Mouse (Mus musculus): Measurements from ENCODE around the gene H13. TPM values are rescaled to one million over a fixed set of nuclear protein-coding genes. Genes with fewer than 3 reads are reported as not detected.
"Not testable (repeated sequence)": the region's sequence is repeated elsewhere in the genome, so short reads cannot be mapped to it uniquely, and the experiment has no call there.

The H13 gene
- polyA plus RNA-seq, 1 experiment from 2014 or later, result 155 TPM

DNA sequence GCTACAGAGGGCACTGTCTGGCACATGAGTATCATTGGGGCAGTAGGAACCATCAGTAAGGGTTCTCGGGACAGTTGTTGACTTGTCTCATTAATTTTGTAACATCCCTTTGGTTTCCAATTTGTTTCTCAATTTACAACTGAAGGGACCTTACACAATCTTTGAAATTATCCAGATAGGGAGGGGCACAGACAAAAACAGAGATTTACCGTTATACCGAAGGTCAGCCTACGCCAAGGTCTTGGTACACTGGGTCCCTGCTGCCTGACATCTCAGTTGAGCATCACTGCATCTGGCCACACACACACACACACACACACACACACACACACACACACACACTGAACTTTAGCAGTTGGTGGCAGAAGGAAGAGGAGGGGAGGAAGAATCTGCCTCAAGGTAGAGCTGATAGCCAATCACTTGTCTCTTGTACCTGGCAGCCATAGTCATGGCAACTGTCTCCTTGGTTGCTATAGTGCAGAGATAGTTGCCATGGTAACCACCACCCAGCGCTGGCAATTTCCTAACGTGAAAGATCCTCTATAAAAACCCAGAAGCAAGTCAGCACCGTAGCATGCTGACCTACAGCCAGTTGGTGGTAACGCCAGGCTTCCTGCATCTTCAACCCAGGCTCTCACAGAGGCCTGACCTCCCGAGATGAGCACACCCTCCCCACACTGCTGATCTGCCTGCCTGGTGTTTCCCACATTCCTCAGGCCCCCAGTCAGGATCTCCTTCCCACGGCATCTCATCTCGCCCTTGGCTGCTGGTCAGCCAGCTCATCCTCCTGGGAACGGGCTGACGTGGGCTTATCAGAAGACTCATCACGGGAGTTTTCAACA is 15.2 kb upstream of the H13 start:
- H3K4me1 ChIP-seq (replicated peaks; ENCODE audit: control insufficient read depth, insufficient read depth, low read length), result peaks cover 16% of the 10 kb centered on the region
- WGBS, result 25% methylated on average over 14 of the region's 14 CpGs
- no peaks in the 10 kb centered on the region for H3K9me3 ChIP-seq (ENCODE audit: control insufficient read depth, low read length)
- H3K27ac ChIP-seq, result peak overlapping the region; percentile 92
- peak; percentile 93 for ATAC-seq (ENCODE audit: low FRiP score)
- DNase-seq (ENCODE audit: low spot score), result peak; percentile 77
- H3K27me3 ChIP-seq (ENCODE audit: control insufficient read depth, insufficient read depth, low read length), result no peaks in the 10 kb centered on the region
- H3K9ac ChIP-seq, result peak overlapping the region; percentile 2; the same call in 1 of the 2 replicates
- no peaks in the 10 kb centered on the region for H3K36me3 ChIP-seq (replicated peaks; ENCODE audit: control insufficient read depth, insufficient read depth)
- H3K4me2 ChIP-seq (replicated peaks), result peak overlapping the region; percentile 45
- no peak overlapping the region for H3K4me3 ChIP-seq (replicated peaks; ENCODE audit: low read length)

GRCm38 (mm10) chr2:152657398-152657797 is 11.9 kb upstream of the H13 start:
- DNase-seq (ENCODE audit: low spot score) (no peak), ATAC-seq (ENCODE audit: low FRiP score) (no peak)
- 62% methylated on average over 10 of the region's 10 CpGs for WGBS
- no peaks in the 10 kb centered on the region for H3K9me3 ChIP-seq (ENCODE audit: control insufficient read depth, low read length)
- no peak overlapping the region for H3K9ac ChIP-seq
- H3K36me3 ChIP-seq (replicated peaks; ENCODE audit: control insufficient read depth, insufficient read depth), result no peaks in the 10 kb centered on the region
- H3K4me2 ChIP-seq (replicated peaks), result no peak overlapping the region
- no peaks in the 10 kb centered on the region for H3K27me3 ChIP-seq (ENCODE audit: control insufficient read depth, insufficient read depth, low read length)
- H3K4me1 ChIP-seq (replicated peaks; ENCODE audit: control insufficient read depth, insufficient read depth, low read length), result peaks cover 16% of the 10 kb centered on the region
- no peak overlapping the region for H3K4me3 ChIP-seq (replicated peaks; ENCODE audit: low read length)
- no peak overlapping the region for H3K27ac ChIP-seq

- no peaks in the 10 kb centered on the region for H3K9me3 ChIP-seq (ENCODE audit: control insufficient read depth, low read length)
- no peak overlapping the region for H3K9ac ChIP-seq
- ATAC-seq (ENCODE audit: low FRiP score) (no peak), DNase-seq (ENCODE audit: low spot score) (no peak)
- no peaks in the 10 kb centered on the region for H3K4me1 ChIP-seq (replicated peaks; ENCODE audit: control insufficient read depth, insufficient read depth, low read length)
- WGBS, result 84% methylated on average over 6 of the region's 6 CpGs
- H3K27me3 ChIP-seq (ENCODE audit: control insufficient read depth, insufficient read depth, low read length), result no peaks in the 10 kb centered on the region
- H3K36me3 ChIP-seq (replicated peaks; ENCODE audit: control insufficient read depth, insufficient read depth), result no peaks in the 10 kb centered on the region
- H3K4me2 ChIP-seq (replicated peaks), result no peak overlapping the region
- H3K27ac ChIP-seq, result no peak overlapping the region
- no peak overlapping the region for H3K4me3 ChIP-seq (replicated peaks; ENCODE audit: low read length)
Measured at GRCm38 (mm10) chr2:152661163-152661562, 8.1 kb upstream of the H13 start.

GRCm38 (mm10) chr2:152666191-152666590 is 3.1 kb upstream of the H13 start:
- WGBS, result 79% methylated on average over 3 of the region's 3 CpGs
- not testable (repeated sequence) for DNase-seq (ENCODE audit: low spot score); H3K9me3 ChIP-seq (ENCODE audit: control insufficient read depth, low read length); H3K9ac ChIP-seq; H3K4me1 ChIP-seq (replicated peaks; ENCODE audit: control insufficient read depth, insufficient read depth, low read length); H3K4me2 ChIP-seq (replicated peaks); H3K27me3 ChIP-seq (ENCODE audit: control insufficient read depth, insufficient read depth, low read length); H3K4me3 ChIP-seq (replicated peaks; ENCODE audit: low read length); H3K27ac ChIP-seq; H3K36me3 ChIP-seq (replicated peaks; ENCODE audit: control insufficient read depth, insufficient read depth); ATAC-seq (ENCODE audit: low FRiP score)

- peak overlapping the region; percentile 97 for H3K27ac ChIP-seq
- peaks cover 28% of the 10 kb centered on the region for H3K36me3 ChIP-seq (replicated peaks; ENCODE audit: control insufficient read depth, insufficient read depth)
- peak; percentile 80 for ATAC-seq (ENCODE audit: low FRiP score)
- WGBS, result under 1% methylated on average over 45 of the region's 46 CpGs
- H3K4me1 ChIP-seq (replicated peaks; ENCODE audit: control insufficient read depth, insufficient read depth, low read length), result peaks cover 31% of the 10 kb centered on the region
- peak overlapping the region; percentile 78 for H3K4me2 ChIP-seq (replicated peaks)
- H3K4me3 ChIP-seq (replicated peaks; ENCODE audit: low read length), result peak overlapping the region; percentile 95
- no peaks in the 10 kb centered on the region for H3K27me3 ChIP-seq (ENCODE audit: control insufficient read depth, insufficient read depth, low read length)
- H3K9me3 ChIP-seq (ENCODE audit: control insufficient read depth, low read length), result no peaks in the 10 kb centered on the region
- H3K9ac ChIP-seq, result peak overlapping the region; percentile 98
- peak; percentile 54 for DNase-seq (ENCODE audit: low spot score)
Measured at GRCm38 (mm10) chr2:152669639-152670484, 601 bp downstream of the H13 start.

GRCm38 (mm10) chr2:152670983-152671641 is 1.9 kb downstream of the H13 start:
- peak overlapping the region; percentile 78 for H3K4me2 ChIP-seq (replicated peaks)
- no peaks in the 10 kb centered on the region for H3K9me3 ChIP-seq (ENCODE audit: control insufficient read depth, low read length)
- DNase-seq (ENCODE audit: low spot score), result no peak
- H3K9ac ChIP-seq, result peak overlapping the region; percentile 98
- peak; percentile 13; the same call in 1 of the 2 replicates for ATAC-seq (ENCODE audit: low FRiP score)
- 56% methylated on average over 9 of the region's 9 CpGs for WGBS
- peaks cover 31% of the 10 kb centered on the region for H3K4me1 ChIP-seq (replicated peaks; ENCODE audit: control insufficient read depth, insufficient read depth, low read length)
- peak overlapping the region; percentile 97 for H3K27ac ChIP-seq
- H3K36me3 ChIP-seq (replicated peaks; ENCODE audit: control insufficient read depth, insufficient read depth), result peaks cover 40% of the 10 kb centered on the region
- H3K4me3 ChIP-seq (replicated peaks; ENCODE audit: low read length), result peak overlapping the region; percentile 95
- no peaks in the 10 kb centered on the region for H3K27me3 ChIP-seq (ENCODE audit: control insufficient read depth, insufficient read depth, low read length)

DNA sequence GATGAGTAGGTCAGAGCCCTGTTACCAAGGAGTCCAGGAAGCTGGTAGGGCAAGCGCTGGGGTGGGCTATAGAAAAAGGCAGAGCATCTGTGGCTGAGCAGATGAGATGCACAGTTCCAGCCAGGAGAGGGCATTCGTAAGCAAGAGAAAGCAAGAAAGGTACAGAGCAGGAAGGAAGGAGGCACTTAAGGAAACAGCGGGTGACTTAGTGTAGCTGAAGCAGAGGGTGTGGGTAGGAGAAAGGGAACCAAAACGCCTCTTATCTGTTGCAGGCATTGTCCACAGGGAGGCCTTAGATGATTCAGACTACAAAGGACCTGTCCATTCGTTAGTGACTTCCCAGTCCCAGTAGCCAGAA is 2.4 kb downstream of the H13 start:
- 28% methylated on average over 5 of the region's 5 CpGs for WGBS
- ATAC-seq (ENCODE audit: low FRiP score) (peak; percentile 56; the same call in 1 of the 2 replicates), DNase-seq (ENCODE audit: low spot score) (peak; percentile 62)
- H3K4me3 ChIP-seq (replicated peaks; ENCODE audit: low read length), result peak overlapping the region; percentile 95
- no peaks in the 10 kb centered on the region for H3K9me3 ChIP-seq (ENCODE audit: control insufficient read depth, low read length)
- peak overlapping the region; percentile 98 for H3K9ac ChIP-seq
- H3K36me3 ChIP-seq (replicated peaks; ENCODE audit: control insufficient read depth, insufficient read depth), result peaks cover 45% of the 10 kb centered on the region
- peak overlapping the region; percentile 97; the same call in 1 of the 2 replicates for H3K27ac ChIP-seq
- H3K4me1 ChIP-seq (replicated peaks; ENCODE audit: control insufficient read depth, insufficient read depth, low read length), result peaks cover 31% of the 10 kb centered on the region
- no peaks in the 10 kb centered on the region for H3K27me3 ChIP-seq (ENCODE audit: control insufficient read depth, insufficient read depth, low read length)
- peak overlapping the region; percentile 78 for H3K4me2 ChIP-seq (replicated peaks)

- Histone ChIP-seq H3K36me3 (replicated peaks; ENCODE audit: control insufficient read depth, insufficient read depth) (peaks cover 51% of the 10 kb centered on the region), H3K4me3 (replicated peaks; ENCODE audit: low read length) (peak overlapping the region; percentile 95), H3K4me2 (replicated peaks) (peak overlapping the region; percentile 78), H3K4me1 (replicated peaks; ENCODE audit: control insufficient read depth, insufficient read depth, low read length) (peaks cover 31% of the 10 kb centered on the region), H3K9ac (peak overlapping the region; percentile 98), H3K27me3 (ENCODE audit: control insufficient read depth, insufficient read depth, low read length) (no peaks in the 10 kb centered on the region), H3K9me3 (ENCODE audit: control insufficient read depth, low read length) (no peaks in the 10 kb centered on the region), H3K27ac (no peak overlapping the region)
- DNase-seq (ENCODE audit: low spot score) (no peak), ATAC-seq (ENCODE audit: low FRiP score) (no peak)
- WGBS, result 82% methylated on average over 12 of the region's 12 CpGs
Measured at GRCm38 (mm10) chr2:152672166-152672565, 2.9 kb downstream of the H13 start.

DNA sequence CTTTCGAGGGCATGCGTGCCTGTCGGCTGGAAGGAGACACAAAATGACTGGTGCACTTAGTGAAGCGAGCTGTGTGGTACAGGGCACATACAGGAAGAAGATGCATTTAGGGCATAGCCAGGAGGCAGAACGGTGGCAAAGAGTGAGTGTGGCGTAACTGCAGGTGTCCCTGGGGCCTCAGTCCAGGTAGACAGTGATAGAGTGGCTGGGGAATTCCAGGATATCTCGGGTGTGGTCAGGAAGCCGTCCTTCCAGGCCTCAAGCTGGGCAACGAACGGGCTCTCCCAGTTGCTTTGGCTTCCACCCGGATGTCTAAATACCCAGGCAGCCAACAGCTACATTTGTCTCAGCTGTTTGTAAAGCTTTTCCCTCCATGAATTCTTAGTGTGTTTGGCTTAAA is 4.9 kb downstream of the H13 start:
- Histone ChIP-seq H3K9ac (no peak overlapping the region), H3K36me3 (replicated peaks; ENCODE audit: control insufficient read depth, insufficient read depth) (peaks cover 70% of the 10 kb centered on the region), H3K4me1 (replicated peaks; ENCODE audit: control insufficient read depth, insufficient read depth, low read length) (peaks cover 36% of the 10 kb centered on the region)

More for the DNA sequence above, 4.9 kb downstream of the H13 start:
- Histone ChIP-seq H3K4me3 (replicated peaks; ENCODE audit: low read length) (no peak overlapping the region), H3K9me3 (ENCODE audit: control insufficient read depth, low read length) (no peaks in the 10 kb centered on the region), H3K4me2 (replicated peaks) (no peak overlapping the region), H3K27ac (no peak overlapping the region), H3K27me3 (ENCODE audit: control insufficient read depth, insufficient read depth, low read length) (no peaks in the 10 kb centered on the region)
- ATAC-seq (ENCODE audit: low FRiP score) (no peak), DNase-seq (ENCODE audit: low spot score) (no peak)
- WGBS, result 83% methylated on average over 11 of the region's 11 CpGs
